Mouse (Mus musculus) lung, adult 2 months (tissue): Measurements from ENCODE around the gene Lrrc8c.

ENCODE experiments used
- CTCF ChIP-seq: fragments of 200-500 bp; IDR thresholded peaks from 2 replicates; pipeline ENCODE4 v1.5.1; 2011; ENCODE audit warnings: mild to moderate bottlenecking, low read length, control low read depth; ENCODE audit not compliant: insufficient read depth
- POLR2A ChIP-seq: fragments of 200-500 bp; IDR thresholded peaks from 2 replicates; pipeline ENCODE4 v1.6.1; 2011; ENCODE audit warnings: low read depth, mild to moderate bottlenecking, control low read depth, low read length, borderline replicate concordance; ENCODE audit errors: extremely low read depth

- no peak for TF ChIP-seq POLR2A
- no peak for TF ChIP-seq CTCF
Observed at GRCm38 (mm10) chr5:105614000-105614399, 94.8 kb downstream of the Lrrc8c start.
